Comparison of ENCODE assay signal across 2 mouse cellular contexts in the genomic region with DNA sequence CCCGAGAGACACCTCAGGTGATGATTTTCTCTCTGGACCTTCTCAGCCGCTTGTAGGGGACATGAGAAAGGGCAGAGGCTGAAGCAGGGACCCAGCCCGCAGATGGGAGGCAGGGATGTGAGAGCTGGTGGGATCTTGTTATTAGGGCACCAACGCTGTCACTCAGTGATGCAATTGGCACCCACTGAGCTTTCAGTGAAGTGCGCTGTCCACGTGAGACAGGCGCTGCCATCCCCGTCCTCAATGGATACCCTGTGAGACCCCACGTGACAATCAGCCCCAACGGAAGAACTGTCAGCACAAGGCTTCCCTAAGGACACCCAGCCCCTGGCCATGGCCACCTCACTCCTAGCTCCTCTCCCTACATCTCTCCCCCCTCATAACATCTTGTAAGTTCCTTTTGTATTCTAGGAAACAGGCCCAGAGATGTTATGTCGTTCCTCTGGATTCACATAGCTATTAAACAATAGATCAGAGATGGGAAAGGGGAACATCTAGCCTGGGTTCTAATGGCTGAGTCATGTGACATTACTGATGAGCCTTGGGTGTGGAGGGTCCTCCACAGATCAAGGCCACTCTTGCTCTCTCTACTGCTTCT.
TF ChIP-seq lines count a peak whose summit lies in the region.

No protein-coding gene starts in this region.

TF ChIP-seq in CH12.LX, 34 proteins besides CTCF, POLR2A, EP300 and RAD21 (continued from another document):
- TF ChIP-seq ETS1 (conservative IDR thresholded peaks at IDR 0.05; ENCODE audit: low read depth, low read length) (peak; percentile 42; the same call in 1 of the 2 replicates), CHD1 (IDR thresholded peaks at IDR 0.05; ENCODE audit: low read depth, low read length) (peak; percentile 95), RCOR1 (conservative IDR thresholded peaks at IDR 0.05; ENCODE audit: low read depth, low read length) (0 out of 2 replicates have a peak, but pooled peaks have one; percentile 43), POLR2AphosphoS2 (IDR thresholded peaks at IDR 0.05; ENCODE audit: low read depth, low read length) (no peak), ZKSCAN1 (IDR thresholded peaks at IDR 0.05; ENCODE audit: borderline replicate concordance, low read depth, low read length) (no peak), ZC3H11A (IDR thresholded peaks at IDR 0.05; ENCODE audit: low read depth, low read length) (no peak), ZMIZ1 (IDR thresholded peaks at IDR 0.05; ENCODE audit: low read depth, low read length) (0 out of 2 replicates have a peak, but pooled peaks have one; percentile 65), PAX5 (IDR thresholded peaks at IDR 0.05; ENCODE audit: low read length) (no peak), SIN3A (IDR thresholded peaks at IDR 0.05; ENCODE audit: low read length) (peak; percentile 81), MAX (IDR thresholded peaks at IDR 0.05; ENCODE audit: low read length) (peak; percentile 86), MXI1 (IDR thresholded peaks at IDR 0.05; ENCODE audit: low read depth, low read length) (peak; percentile 89), E2F4 (IDR thresholded peaks at IDR 0.05; ENCODE audit: insufficient replicate concordance, low read depth, low read length) (no peak), ELF1 (IDR thresholded peaks at IDR 0.05; ENCODE audit: low read depth, low read length) (peak; percentile 35; the same call in 1 of the 2 replicates), CHD2 (IDR thresholded peaks at IDR 0.05; ENCODE audit: low read length) (no peak), GABPA (IDR thresholded peaks at IDR 0.05; ENCODE audit: insufficient replicate concordance, low read depth, low read length) (no peak), MAZ (IDR thresholded peaks at IDR 0.05; ENCODE audit: low read depth, low read length) (no peak), HCFC1 (IDR thresholded peaks at IDR 0.05; ENCODE audit: low read depth, low read length) (no peak), UBTF (IDR thresholded peaks at IDR 0.05; ENCODE audit: low read depth, low read length) (peak; percentile 23; the same call in 1 of the 2 replicates), TBP (conservative IDR thresholded peaks at IDR 0.05; ENCODE audit: low read depth, low read length) (no peak), MYC (IDR thresholded peaks at IDR 0.05; ENCODE audit: low read depth, low read length) (peak; percentile 88), USF1 (IDR thresholded peaks at IDR 0.05; ENCODE audit: low read depth, low read length) (peak; percentile 70), JUN (IDR thresholded peaks at IDR 0.05; ENCODE audit: insufficient read depth, low read depth, low read length) (no peak), MAFK (IDR thresholded peaks at IDR 0.05; ENCODE audit: insufficient replicate concordance, low read length) (no peak), NELFE (IDR thresholded peaks at IDR 0.05; ENCODE audit: low read depth, low read length) (peak; percentile 40; the same call in 1 of the 2 replicates), TCF12 (IDR thresholded peaks at IDR 0.05; ENCODE audit: low read depth, low read length) (peak; percentile 48; the same call in 1 of the 2 replicates), NRF1 (IDR thresholded peaks at IDR 0.05; ENCODE audit: low read depth, low read length) (no peak), USF2 (conservative IDR thresholded peaks at IDR 0.05; ENCODE audit: low read depth, low read length) (peak; percentile 69), BHLHE40 (IDR thresholded peaks at IDR 0.05; ENCODE audit: low read depth, low read length) (peak; percentile 94)
TF ChIP-seq in CH12.LX: peak in this region for 15.

TF ChIP-seq in myocyte, 11 proteins besides CTCF, POLR2A, EP300 and RAD21 (continued from another document):
- TF ChIP-seq TCF12 (IDR thresholded peaks at IDR 0.05; ENCODE audit: insufficient read depth, poor library complexity, severe bottlenecking) (no peak), E2F4 (IDR thresholded peaks at IDR 0.05; ENCODE audit: insufficient read depth) (no peak), USF1 (IDR thresholded peaks at IDR 0.05; ENCODE audit: low read depth) (no peak), SRF (IDR thresholded peaks at IDR 0.05; ENCODE audit: control insufficient read depth, insufficient read length, low read depth) (no peak), MYOD1 (IDR thresholded peaks at IDR 0.05; ENCODE audit: control insufficient read depth in 1 of 3, insufficient read length in 2 of 3, low read depth in 2 of 3) (no peak)
